Mouse (Mus musculus): ENCODE measurements around the gene Atp8a2. TPM values are rescaled to one million over a fixed set of nuclear protein-coding genes. Genes with fewer than 3 reads are reported as not detected.
"Not testable (repeated sequence)": the region's sequence is repeated elsewhere in the genome, so short reads cannot be mapped to it uniquely, and the experiment has no call there.

Atp8a2 gene
- polyA plus RNA-seq, 1 experiment from 2014 or later = 6.9 TPM

DNA sequence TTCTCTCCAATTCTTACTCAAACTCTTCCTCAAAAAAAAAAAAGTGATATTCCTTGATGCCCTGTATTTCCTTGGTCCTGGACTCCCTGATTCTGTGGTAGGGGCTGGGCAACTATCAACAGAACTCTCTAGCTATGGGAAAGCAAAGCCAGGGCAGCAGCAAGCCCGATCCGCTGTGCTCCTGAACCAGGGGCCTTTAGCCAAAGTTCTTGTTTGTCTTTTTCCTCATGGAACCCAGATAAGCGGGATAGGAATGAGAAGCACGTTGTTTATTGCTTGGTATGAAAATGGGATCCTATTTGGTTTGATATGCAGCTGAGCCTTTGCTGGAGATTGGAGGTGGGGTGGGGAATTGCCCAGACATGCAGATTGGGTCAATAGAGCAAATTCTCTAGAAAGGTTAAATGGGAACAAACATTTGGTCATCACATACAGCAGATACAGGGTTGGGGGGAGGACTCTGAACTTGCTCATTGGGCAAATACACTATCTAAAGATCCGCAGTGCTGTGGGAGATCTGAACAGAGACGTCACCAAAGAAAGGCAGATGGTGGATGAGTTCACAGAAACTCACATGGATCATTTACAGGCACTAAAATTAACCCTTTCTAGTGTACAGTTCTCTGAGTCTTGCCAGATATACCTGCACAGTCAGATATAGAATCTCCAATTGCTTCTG, 353.6 kb downstream of the Atp8a2 start:
- no peaks in the 10 kb centered on the region for H3K27me3 ChIP-seq (ENCODE audit: insufficient read depth, poor library complexity, severe bottlenecking)
- H3K4me1 ChIP-seq = peaks cover 29% of the 10 kb centered on the region
- no peaks in the 10 kb centered on the region for H3K36me3 ChIP-seq
- no peak for DNase-seq (ENCODE audit: low spot score)
- H3K9me3 ChIP-seq = no peaks in the 10 kb centered on the region
- H3K4me3 ChIP-seq = no peak overlapping the region
- WGBS = 85% methylated on average over 6 of the region's 6 CpGs
- no peak overlapping the region for H3K27ac ChIP-seq

GRCm38 (mm10) chr14:59839951-59840720, 356.8 kb downstream of the Atp8a2 start:
- H3K4me3 ChIP-seq = no peak overlapping the region
- DNase-seq (ENCODE audit: low spot score) = no peak
- H3K27ac ChIP-seq = 0 out of 2 replicates have a peak overlapping the region, but pooled peaks have one; percentile 30
- WGBS = 38% methylated on average over 14 of the region's 14 CpGs
- no peaks in the 10 kb centered on the region for H3K27me3 ChIP-seq (ENCODE audit: insufficient read depth, poor library complexity, severe bottlenecking)
- H3K9me3 ChIP-seq = no peaks in the 10 kb centered on the region
- H3K4me1 ChIP-seq = peaks cover 18% of the 10 kb centered on the region
- H3K36me3 ChIP-seq = no peaks in the 10 kb centered on the region

GRCm38 (mm10) chr14:59838446-59839259, 358.3 kb downstream of the Atp8a2 start:
- not testable (repeated sequence) for H3K27ac ChIP-seq; H3K27me3 ChIP-seq (ENCODE audit: insufficient read depth, poor library complexity, severe bottlenecking); H3K4me3 ChIP-seq; H3K36me3 ChIP-seq; H3K9me3 ChIP-seq; DNase-seq (ENCODE audit: low spot score)
- WGBS = 79% methylated on average over 1 of the region's 3 CpGs
- H3K4me1 ChIP-seq = peaks cover 18% of the 10 kb centered on the region

DNA sequence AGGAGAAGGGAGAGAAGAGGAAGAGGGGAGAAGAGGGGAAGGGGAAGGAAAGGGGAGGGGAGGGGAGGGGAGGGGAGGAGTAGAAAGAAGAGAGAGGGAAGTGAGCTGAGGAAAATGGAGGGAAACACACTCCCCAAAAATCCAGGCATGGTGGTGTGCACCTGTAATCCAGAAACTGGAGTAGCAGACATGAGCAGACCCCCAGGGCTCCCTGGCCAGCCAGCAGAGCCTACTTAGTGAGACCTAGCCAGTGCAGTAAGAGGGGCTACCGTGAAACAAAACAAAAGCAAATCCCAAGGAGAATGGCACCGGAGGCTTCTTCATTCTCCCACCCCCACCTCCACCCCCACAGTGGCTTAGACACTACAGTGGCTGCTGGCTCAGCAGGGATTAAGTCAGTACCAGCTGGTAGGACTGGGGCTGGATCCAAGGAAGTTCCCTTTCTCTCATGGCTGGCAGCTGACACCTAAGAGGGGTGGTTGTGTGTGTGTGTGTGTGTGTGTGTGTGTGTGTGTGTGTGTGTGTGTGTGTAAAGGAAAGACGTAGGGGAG, 359.2 kb downstream of the Atp8a2 start:
- not testable (repeated sequence) for H3K4me3 ChIP-seq; H3K27me3 ChIP-seq (ENCODE audit: insufficient read depth, poor library complexity, severe bottlenecking); H3K9me3 ChIP-seq; DNase-seq (ENCODE audit: low spot score); H3K27ac ChIP-seq; H3K36me3 ChIP-seq
- no CpG with 5 or more reads among the region's 3 CpGs for WGBS
- H3K4me1 ChIP-seq = peaks cover 18% of the 10 kb centered on the region

DNA sequence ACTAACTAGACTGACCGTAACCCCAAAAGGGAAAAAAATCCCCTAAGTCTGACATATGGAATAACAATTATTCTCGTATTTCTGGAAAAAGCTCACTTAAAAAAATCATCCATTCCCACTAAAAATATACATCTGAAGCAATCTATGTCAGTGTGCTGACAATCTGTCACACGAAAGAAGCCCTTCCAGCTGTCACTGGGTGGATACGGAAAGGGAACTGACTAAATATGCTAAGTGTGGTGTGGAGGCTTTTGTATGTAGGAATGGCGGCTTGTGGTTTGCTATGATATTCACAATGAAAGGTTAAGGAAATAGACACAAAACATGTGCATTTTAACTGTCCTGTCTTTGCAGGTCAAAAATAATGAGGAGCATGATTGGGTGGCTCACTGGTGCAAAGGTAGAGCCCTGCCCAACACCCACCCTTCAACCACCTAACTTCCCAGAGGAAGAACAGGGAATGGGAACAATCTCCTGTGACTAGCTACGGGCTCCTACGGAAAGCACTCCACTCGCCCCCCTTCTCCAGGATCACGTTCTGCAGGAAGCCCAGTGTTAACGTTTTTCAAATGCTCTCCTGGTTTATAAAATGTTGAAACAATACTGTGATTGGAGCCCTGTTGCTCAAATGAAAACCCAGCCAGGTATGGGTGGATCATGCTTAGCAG, 360.0 kb downstream of the Atp8a2 start:
- Histone ChIP-seq H3K9me3 (no peaks in the 10 kb centered on the region), H3K27ac (no peak overlapping the region), H3K4me1 (peaks cover 18% of the 10 kb centered on the region), H3K4me3 (no peak overlapping the region), H3K27me3 (ENCODE audit: insufficient read depth, poor library complexity, severe bottlenecking) (no peaks in the 10 kb centered on the region), H3K36me3 (no peaks in the 10 kb centered on the region)
- WGBS = 59% methylated on average over 10 of the region's 10 CpGs
- no peak for DNase-seq (ENCODE audit: low spot score)

- DNase-seq (ENCODE audit: low spot score) = no peak
- no peak overlapping the region for H3K27ac ChIP-seq
- H3K4me3 ChIP-seq = no peak overlapping the region
- WGBS = 80% methylated on average over 5 of the region's 5 CpGs
- H3K27me3 ChIP-seq (ENCODE audit: insufficient read depth, poor library complexity, severe bottlenecking) = no peaks in the 10 kb centered on the region
- H3K36me3 ChIP-seq = no peaks in the 10 kb centered on the region
- H3K4me1 ChIP-seq = no peaks in the 10 kb centered on the region
- no peaks in the 10 kb centered on the region for H3K9me3 ChIP-seq
Measured at GRCm38 (mm10) chr14:59829580-59829979, 367.4 kb downstream of the Atp8a2 start.

DNA sequence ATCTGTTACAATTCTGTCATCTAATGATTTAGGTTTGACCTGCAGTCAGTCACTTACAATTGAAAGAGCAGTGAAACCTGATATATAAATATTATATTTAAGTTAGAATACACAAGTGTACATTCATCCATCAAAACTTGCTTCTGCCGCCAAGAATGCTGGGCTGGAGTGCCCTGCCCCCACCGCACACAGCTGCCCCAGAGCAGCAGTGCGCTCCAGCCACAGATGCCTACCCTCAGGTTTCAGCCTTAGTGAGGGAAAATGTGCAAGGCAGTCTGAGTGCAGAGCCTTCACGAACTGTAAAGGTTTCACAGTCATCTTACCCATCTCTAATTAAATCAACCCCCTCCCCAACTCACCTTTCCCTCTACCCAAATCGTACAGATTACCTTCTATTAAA, 369.6 kb downstream of the Atp8a2 start:
- H3K27me3 ChIP-seq (ENCODE audit: insufficient read depth, poor library complexity, severe bottlenecking) = no peaks in the 10 kb centered on the region
- no peak for DNase-seq (ENCODE audit: low spot score)
- no peak overlapping the region for H3K4me3 ChIP-seq
- no peaks in the 10 kb centered on the region for H3K36me3 ChIP-seq
- no peak overlapping the region for H3K27ac ChIP-seq
- H3K4me1 ChIP-seq = 0 out of 2 replicates have a peak, but pooled peaks cover 3% of the 10 kb centered on the region
- no peaks in the 10 kb centered on the region for H3K9me3 ChIP-seq
- 59% methylated on average over 5 of the region's 5 CpGs for WGBS

DNA sequence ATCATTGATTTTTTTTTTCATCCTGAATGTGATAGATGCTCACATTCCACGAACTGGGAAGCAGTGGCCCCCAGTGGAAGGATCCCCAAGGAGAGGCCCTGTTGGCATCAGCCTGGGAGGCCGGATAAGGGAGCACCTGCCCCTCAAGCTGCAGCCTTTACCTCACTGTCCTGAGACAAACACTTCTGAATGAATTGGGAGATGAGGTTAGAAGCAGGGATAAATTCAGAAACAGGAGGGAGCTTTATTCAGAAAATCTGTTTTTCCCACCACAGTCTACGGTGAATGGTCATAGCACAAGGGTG, 376.9 kb downstream of the Atp8a2 start:
- no peaks in the 10 kb centered on the region for H3K27me3 ChIP-seq (ENCODE audit: insufficient read depth, poor library complexity, severe bottlenecking)
- no peaks in the 10 kb centered on the region for H3K36me3 ChIP-seq
- 65% methylated on average over 3 of the region's 3 CpGs for WGBS
- H3K9me3 ChIP-seq = no peaks in the 10 kb centered on the region
- no peak overlapping the region for H3K4me3 ChIP-seq
- H3K4me1 ChIP-seq = 0 out of 2 replicates have a peak, but pooled peaks cover 7% of the 10 kb centered on the region
- no peak overlapping the region for H3K27ac ChIP-seq
- DNase-seq (ENCODE audit: low spot score) = no peak

GRCm38 (mm10) chr14:59819215-59820114, 377.5 kb downstream of the Atp8a2 start:
- no peaks in the 10 kb centered on the region for H3K9me3 ChIP-seq
- no peak overlapping the region for H3K27ac ChIP-seq
- 0 out of 2 replicates have a peak, but pooled peaks cover 12% of the 10 kb centered on the region for H3K4me1 ChIP-seq
- DNase-seq (ENCODE audit: low spot score) = no peak
- H3K4me3 ChIP-seq = no peak overlapping the region
- H3K27me3 ChIP-seq (ENCODE audit: insufficient read depth, poor library complexity, severe bottlenecking) = no peaks in the 10 kb centered on the region
- H3K36me3 ChIP-seq = no peaks in the 10 kb centered on the region
- 71% methylated on average over 5 of the region's 5 CpGs for WGBS

DNA sequence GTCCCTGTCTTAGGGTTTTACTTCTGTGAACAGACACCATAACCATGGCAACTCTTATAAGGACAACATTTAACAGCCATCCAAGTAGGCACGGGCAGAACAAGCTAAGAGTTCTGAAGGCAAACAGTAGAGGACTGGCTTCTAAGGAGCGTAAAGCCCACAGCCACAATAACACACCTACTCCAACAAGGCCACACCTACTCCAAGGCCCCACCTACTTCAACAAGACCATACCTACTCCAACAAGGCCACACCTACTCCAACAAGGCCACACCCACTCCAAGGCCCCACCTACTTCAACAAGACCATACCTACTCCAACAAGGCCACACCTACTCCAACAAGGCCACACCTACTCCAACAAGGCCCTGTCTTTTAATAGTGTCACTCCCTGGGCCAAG, 386.7 kb downstream of the Atp8a2 start:
- not testable (repeated sequence) for H3K36me3 ChIP-seq; H3K4me3 ChIP-seq; H3K27ac ChIP-seq; H3K4me1 ChIP-seq; DNase-seq (ENCODE audit: low spot score); H3K27me3 ChIP-seq (ENCODE audit: insufficient read depth, poor library complexity, severe bottlenecking); H3K9me3 ChIP-seq
- whole genome bisulfite sequencing = 89% methylated on average over 2 of the region's 2 CpGs

DNA sequence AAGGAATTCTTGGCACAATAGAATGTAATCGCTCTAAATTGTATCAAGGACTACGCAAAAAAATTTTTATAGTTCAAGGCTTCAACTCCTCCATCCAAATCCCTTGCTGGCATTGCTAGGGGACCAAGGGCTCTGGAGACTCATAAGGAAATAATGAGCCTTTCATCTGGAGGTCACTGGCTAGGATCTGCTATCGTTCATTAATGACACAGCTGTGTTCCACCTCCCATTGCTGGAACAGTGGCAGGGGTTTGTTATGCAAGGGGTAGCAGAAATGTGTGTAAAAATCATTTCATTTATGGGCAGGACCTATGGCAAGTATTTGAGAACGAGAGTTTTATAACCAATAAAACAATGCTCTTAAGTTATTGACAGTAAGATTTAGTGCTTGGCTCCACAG, 387.2 kb downstream of the Atp8a2 start:
- Histone ChIP-seq H3K27ac (no peak overlapping the region), H3K27me3 (ENCODE audit: insufficient read depth, poor library complexity, severe bottlenecking) (no peaks in the 10 kb centered on the region), H3K4me3 (no peak overlapping the region), H3K36me3 (no peaks in the 10 kb centered on the region), H3K9me3 (no peaks in the 10 kb centered on the region), H3K4me1 (peaks cover 6% of the 10 kb centered on the region; the same call in 1 of the 2 replicates)
- DNase-seq (ENCODE audit: low spot score) = no peak
- 86% methylated on average over 4 of the region's 4 CpGs for WGBS

Data from heart, embryonic 10.5 days (tissue).